Mouse (Mus musculus): ENCODE data around the gene Slc26a3.

DNA sequence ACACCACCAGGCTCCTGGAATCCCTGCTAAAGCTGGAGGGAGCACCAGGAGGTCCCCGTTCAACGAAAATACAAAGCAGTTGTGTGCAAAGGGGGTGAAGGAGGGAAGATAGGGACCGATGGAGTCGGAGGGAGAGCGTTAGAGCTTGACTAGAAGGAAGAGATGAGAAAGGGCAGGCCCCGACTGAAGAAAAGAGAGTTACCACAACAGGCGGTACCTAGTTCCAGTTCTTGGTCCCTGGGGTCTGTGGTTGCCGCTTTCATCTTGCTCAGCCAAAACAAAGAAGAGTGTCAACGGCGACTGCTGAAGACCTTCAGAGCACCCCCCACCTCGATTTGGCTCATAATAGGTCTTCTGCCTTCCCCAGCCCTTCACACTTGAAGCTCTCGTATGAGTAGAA lies 109.5 kb downstream of the Slc26a3 start:
- TF ChIP-seq CTCF (IDR thresholded peaks at IDR 0.05; ENCODE audit: low read depth) (no peak), EP300 (IDR thresholded peaks at IDR 0.05; ENCODE audit: low read depth) (no peak)
